Mouse (Mus musculus): ENCODE data around the gene Cdc42ep4. TPM values are rescaled to one million over a fixed set of nuclear protein-coding genes. Genes with fewer than 3 reads are reported as not detected.

Cdc42ep4 gene
- polyA plus RNA-seq, 1 experiment from 2014 or later, result 37.0 TPM

DNA sequence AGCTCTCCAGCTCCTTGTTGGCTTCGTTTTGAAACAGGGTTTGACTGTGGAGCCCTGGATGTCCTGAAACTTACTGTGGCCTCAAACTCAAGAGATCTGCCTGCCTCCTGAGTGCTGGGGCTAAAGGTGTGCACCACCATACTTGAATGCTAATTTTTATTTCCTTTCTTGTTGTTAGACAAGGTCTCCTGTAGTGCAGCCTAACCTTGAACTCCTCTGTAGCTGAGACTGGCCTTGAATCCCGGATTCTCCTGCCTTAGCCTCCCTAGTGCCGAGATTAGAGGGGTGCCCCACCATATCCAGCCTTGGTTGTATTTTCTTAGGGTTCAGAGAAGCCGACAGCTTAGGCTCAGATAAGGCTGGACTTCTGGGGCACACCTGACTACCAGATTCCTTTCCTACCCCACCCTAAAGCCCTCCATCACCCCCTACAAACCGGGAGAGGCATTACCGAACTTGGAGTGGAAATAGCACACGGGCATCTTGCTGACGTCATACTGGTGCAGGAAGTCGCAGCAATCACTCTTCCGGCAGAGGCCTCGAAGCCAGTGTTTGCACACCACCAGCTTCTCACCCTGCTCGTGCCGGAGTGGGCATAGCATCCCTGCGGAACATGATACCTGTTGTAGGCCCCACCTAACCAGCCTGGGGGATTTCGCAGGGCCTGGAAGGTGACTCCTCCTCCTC is 45.6 kb downstream of the Cdc42ep4 start:
- Histone ChIP-seq H3K27ac (ENCODE audit: low read depth, low read length) (no peak overlapping the region), H3K4me3 (ENCODE audit: low read depth, low read length) (no peak overlapping the region), H3K36me3 (ENCODE audit: control insufficient read depth, insufficient read depth, low read length) (no peaks in the 10 kb centered on the region), H3K9ac (replicated peaks; ENCODE audit: low read depth, low read length) (no peak overlapping the region), H3K4me2 (ENCODE audit: low read depth, low read length) (no peak overlapping the region), H3K9me3 (ENCODE audit: control insufficient read depth, low read length) (no peaks in the 10 kb centered on the region), H3K27me3 (ENCODE audit: control insufficient read depth, insufficient read depth, low read length) (no peaks in the 10 kb centered on the region; the same call in 1 of the 2 replicates), H3K4me1 (ENCODE audit: control insufficient read depth, insufficient read depth, low read length) (peaks cover 15% of the 10 kb centered on the region)
- no peak for ATAC-seq (ENCODE audit: low read depth)
- WGBS, result 92% methylated on average over 15 of the region's 15 CpGs

DNA sequence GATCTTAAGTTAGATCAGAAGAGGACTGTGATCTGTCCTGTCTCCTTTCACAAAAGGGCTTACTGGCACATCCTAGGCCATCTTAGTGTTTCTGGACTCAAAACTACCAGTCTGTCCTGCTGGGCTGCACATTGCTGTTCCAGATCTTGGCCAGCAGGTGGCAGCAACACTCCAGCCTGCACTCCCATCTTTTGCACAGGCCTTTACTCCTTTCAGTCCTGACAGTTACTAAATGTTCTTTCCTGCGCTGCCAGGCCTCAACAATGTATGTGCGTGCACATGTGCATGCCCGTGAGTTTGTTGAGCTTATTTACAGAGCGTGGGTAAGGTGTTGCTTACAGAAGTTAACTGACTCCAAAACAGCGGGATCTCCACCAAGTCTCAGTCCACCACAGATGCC is 47.9 kb downstream of the Cdc42ep4 start:
- Histone ChIP-seq H3K36me3 (ENCODE audit: control insufficient read depth, insufficient read depth, low read length) (no peaks in the 10 kb centered on the region), H3K4me2 (ENCODE audit: low read depth, low read length) (no peak overlapping the region), H3K4me3 (ENCODE audit: low read depth, low read length) (no peak overlapping the region), H3K27ac (ENCODE audit: low read depth, low read length) (no peak overlapping the region), H3K9ac (replicated peaks; ENCODE audit: low read depth, low read length) (no peak overlapping the region), H3K4me1 (ENCODE audit: control insufficient read depth, insufficient read depth, low read length) (no peaks in the 10 kb centered on the region), H3K9me3 (ENCODE audit: control insufficient read depth, low read length) (no peaks in the 10 kb centered on the region), H3K27me3 (ENCODE audit: control insufficient read depth, insufficient read depth, low read length) (no peaks in the 10 kb centered on the region)
- ATAC-seq (ENCODE audit: low read depth), result peak; percentile 66; the same call in 1 of the 2 replicates
- 40% methylated on average over 5 of the region's 5 CpGs for WGBS

DNA sequence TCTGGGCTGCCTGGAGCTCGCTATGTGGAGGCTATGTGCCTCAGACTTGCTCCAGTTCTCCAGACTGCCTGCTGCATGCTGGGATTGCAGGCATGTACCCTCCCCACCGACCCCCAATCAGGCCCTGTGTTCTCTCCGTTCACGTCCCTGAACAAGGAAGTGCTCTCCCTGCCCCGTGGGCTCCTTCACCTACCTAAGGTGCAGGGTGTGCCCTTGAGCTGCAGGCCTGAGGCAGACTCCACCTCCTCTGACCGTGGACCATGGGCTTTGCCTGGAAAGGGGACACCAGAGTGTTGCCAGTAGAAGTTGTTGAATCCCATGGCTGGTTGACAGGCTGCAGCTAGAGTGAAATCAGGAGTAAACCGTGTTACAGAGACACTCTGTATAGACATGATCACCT is 52.0 kb downstream of the Cdc42ep4 start:
- H3K27ac ChIP-seq (ENCODE audit: low read depth, low read length), result no peak overlapping the region
- H3K36me3 ChIP-seq (ENCODE audit: control insufficient read depth, insufficient read depth, low read length), result peaks cover 13% of the 10 kb centered on the region; the same call in 1 of the 2 replicates
- no peak overlapping the region for H3K4me3 ChIP-seq (ENCODE audit: low read depth, low read length)
- H3K27me3 ChIP-seq (ENCODE audit: control insufficient read depth, insufficient read depth, low read length), result no peaks in the 10 kb centered on the region
- WGBS, result 92% methylated on average over 7 of the region's 7 CpGs
- no peak overlapping the region for H3K9ac ChIP-seq (replicated peaks; ENCODE audit: low read depth, low read length)
- H3K4me1 ChIP-seq (ENCODE audit: control insufficient read depth, insufficient read depth, low read length), result no peaks in the 10 kb centered on the region
- no peak for ATAC-seq (ENCODE audit: low read depth)
- no peak overlapping the region for H3K4me2 ChIP-seq (ENCODE audit: low read depth, low read length)
- no peaks in the 10 kb centered on the region for H3K9me3 ChIP-seq (ENCODE audit: control insufficient read depth, low read length)

DNA sequence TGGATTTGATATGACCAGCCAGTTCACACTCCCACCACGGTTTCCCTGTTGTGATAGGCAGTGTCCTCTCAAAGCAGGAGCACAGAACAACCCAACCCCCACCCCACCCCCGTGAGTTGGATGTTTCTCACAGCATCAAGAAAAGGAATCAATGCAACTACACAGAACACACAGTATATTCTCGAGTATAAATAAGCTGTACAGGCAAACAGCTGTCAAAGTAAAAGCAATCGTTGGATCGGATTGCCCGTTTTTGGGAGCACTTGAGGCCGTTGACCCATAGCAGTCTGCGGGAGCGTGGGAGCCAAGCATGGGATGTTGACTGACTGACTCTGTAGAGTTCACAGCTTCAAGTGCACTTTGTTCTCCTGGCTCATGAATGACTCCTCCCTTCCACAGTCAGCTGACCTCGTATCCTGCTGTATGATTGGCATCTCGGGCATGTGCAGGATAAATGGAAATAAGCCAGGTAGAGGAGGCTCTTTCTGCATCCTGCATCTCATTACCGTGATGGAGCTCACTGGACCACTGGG is 53.6 kb downstream of the Cdc42ep4 start:
- Histone ChIP-seq H3K36me3 (ENCODE audit: control insufficient read depth, insufficient read depth, low read length) (peaks cover 22% of the 10 kb centered on the region; the same call in 1 of the 2 replicates), H3K4me3 (ENCODE audit: low read depth, low read length) (no peak overlapping the region), H3K9me3 (ENCODE audit: control insufficient read depth, low read length) (no peaks in the 10 kb centered on the region), H3K27me3 (ENCODE audit: control insufficient read depth, insufficient read depth, low read length) (no peaks in the 10 kb centered on the region), H3K4me2 (ENCODE audit: low read depth, low read length) (no peak overlapping the region), H3K27ac (ENCODE audit: low read depth, low read length) (no peak overlapping the region), H3K9ac (replicated peaks; ENCODE audit: low read depth, low read length) (no peak overlapping the region), H3K4me1 (ENCODE audit: control insufficient read depth, insufficient read depth, low read length) (no peaks in the 10 kb centered on the region)
- ATAC-seq (ENCODE audit: low read depth), result no peak
- 82% methylated on average over 12 of the region's 12 CpGs for WGBS

DNA sequence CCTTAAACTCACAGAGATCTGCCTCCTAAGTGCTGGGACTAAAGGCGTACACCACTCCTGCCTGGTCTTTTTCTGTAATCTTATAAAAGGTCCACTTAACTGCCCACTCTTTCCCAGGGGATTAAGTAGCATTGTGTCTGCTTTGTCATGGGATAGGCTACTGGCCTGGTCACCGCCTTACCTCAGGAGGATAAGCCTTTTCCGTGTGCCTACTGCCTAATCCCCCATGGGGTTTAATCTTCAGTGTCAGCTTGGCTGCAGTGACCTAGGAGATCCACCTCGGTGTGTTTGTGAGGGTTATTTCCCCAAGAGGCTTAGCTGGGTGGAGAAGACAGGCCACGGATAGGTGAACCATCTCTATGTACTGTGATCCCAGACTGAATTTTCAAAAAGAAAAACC is 54.1 kb downstream of the Cdc42ep4 start:
- WGBS, result 79% methylated on average over 5 of the region's 5 CpGs
- H3K36me3 ChIP-seq (ENCODE audit: control insufficient read depth, insufficient read depth, low read length), result peaks cover 26% of the 10 kb centered on the region
- no peak overlapping the region for H3K27ac ChIP-seq (ENCODE audit: low read depth, low read length)
- H3K4me1 ChIP-seq (ENCODE audit: control insufficient read depth, insufficient read depth, low read length), result no peaks in the 10 kb centered on the region
- no peak overlapping the region for H3K9ac ChIP-seq (replicated peaks; ENCODE audit: low read depth, low read length)
- no peak overlapping the region for H3K4me2 ChIP-seq (ENCODE audit: low read depth, low read length)
- H3K4me3 ChIP-seq (ENCODE audit: low read depth, low read length), result no peak overlapping the region
- H3K27me3 ChIP-seq (ENCODE audit: control insufficient read depth, insufficient read depth, low read length), result no peaks in the 10 kb centered on the region
- no peak for ATAC-seq (ENCODE audit: low read depth)
- H3K9me3 ChIP-seq (ENCODE audit: control insufficient read depth, low read length), result no peaks in the 10 kb centered on the region

DNA sequence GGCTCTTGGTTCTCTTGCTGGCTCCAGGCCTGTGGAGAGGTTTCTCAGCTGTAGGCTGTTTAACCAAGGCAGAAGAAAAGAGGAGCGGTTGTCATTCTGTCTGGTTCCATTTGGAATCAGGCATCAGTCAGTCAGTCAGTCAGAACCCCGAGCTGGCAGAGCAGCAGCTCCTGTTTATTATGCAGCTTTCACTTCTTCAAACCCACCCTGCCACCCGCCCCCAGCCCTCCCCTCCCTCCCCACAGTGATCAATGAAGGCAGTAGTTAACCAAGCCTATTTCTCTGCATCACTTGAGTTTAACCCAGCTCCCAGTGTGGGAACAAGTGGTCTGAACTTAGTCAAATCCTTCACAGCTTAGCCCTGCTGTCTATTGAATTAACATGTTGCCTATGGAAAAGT is 59.8 kb downstream of the Cdc42ep4 start:
- ATAC-seq (ENCODE audit: low read depth), result no peak

DNA sequence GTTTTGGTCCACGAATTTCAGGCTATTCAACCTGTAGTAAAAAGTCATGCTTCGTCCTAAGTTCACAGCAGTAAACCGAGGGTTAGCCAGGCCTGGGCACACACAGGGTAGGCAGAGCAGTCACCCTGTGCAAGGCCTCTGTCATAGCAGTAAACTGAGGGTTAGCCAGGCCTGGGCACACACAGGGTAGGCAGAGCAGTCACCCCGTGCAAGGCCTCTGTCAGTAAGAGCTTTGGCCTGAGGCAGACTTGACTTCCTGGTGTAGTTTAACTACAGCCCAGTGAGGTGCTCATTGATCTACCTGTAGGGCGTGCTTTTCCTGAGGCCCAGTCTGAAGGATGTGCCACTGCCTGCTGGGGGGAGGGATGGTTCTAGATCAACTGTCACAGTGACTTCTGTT is 60.4 kb downstream of the Cdc42ep4 start:
- peaks cover 7% of the 10 kb centered on the region; the same call in 1 of the 2 replicates for H3K4me1 ChIP-seq (ENCODE audit: control insufficient read depth, insufficient read depth, low read length)
- no peaks in the 10 kb centered on the region for H3K9me3 ChIP-seq (ENCODE audit: control insufficient read depth, low read length)
- no peak overlapping the region for H3K9ac ChIP-seq (replicated peaks; ENCODE audit: low read depth, low read length)
- no peak overlapping the region for H3K4me2 ChIP-seq (ENCODE audit: low read depth, low read length)
- H3K4me3 ChIP-seq (ENCODE audit: low read depth, low read length), result no peak overlapping the region
- no peak for ATAC-seq (ENCODE audit: low read depth)
- H3K36me3 ChIP-seq (ENCODE audit: control insufficient read depth, insufficient read depth, low read length), result peaks cover 49% of the 10 kb centered on the region
- 95% methylated on average over 5 of the region's 5 CpGs for WGBS
- H3K27ac ChIP-seq (ENCODE audit: low read depth, low read length), result no peak overlapping the region
- H3K27me3 ChIP-seq (ENCODE audit: control insufficient read depth, insufficient read depth, low read length), result no peaks in the 10 kb centered on the region

More for the DNA sequence above, 59.8 kb downstream of the Cdc42ep4 start:
- Histone ChIP-seq H3K9me3 (ENCODE audit: control insufficient read depth, low read length) (no peaks in the 10 kb centered on the region), H3K4me1 (ENCODE audit: control insufficient read depth, insufficient read depth, low read length) (peaks cover 2% of the 10 kb centered on the region; the same call in 1 of the 2 replicates), H3K27me3 (ENCODE audit: control insufficient read depth, insufficient read depth, low read length) (no peaks in the 10 kb centered on the region), H3K27ac (ENCODE audit: low read depth, low read length) (no peak overlapping the region), H3K9ac (replicated peaks; ENCODE audit: low read depth, low read length) (no peak overlapping the region), H3K36me3 (ENCODE audit: control insufficient read depth, insufficient read depth, low read length) (peaks cover 49% of the 10 kb centered on the region), H3K4me2 (ENCODE audit: low read depth, low read length) (no peak overlapping the region), H3K4me3 (ENCODE audit: low read depth, low read length) (no peak overlapping the region)
- WGBS, result 63% methylated on average over 3 of the region's 3 CpGs

DNA sequence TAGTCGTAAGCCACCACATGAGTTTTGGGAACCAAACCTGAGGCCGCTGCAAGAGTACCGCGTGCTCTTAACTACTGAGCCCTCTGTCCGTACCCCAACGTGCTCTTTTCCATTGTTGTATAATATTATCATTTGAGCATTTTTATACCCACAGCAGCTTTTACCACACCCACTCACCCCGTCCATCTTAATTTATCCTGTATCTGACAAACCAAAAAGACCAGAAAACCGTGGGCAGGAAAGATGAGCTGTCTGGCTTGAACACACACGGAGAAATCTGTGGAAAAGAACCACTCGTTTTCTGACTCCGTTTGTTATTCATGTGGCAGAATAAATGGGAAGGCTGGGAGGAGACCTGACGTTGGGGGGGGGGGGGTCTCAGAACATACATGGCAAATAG is 61.2 kb downstream of the Cdc42ep4 start:
- H3K4me1 ChIP-seq (ENCODE audit: control insufficient read depth, insufficient read depth, low read length), result peaks cover 7% of the 10 kb centered on the region; the same call in 1 of the 2 replicates
- 87% methylated on average over 12 of the region's 12 CpGs for WGBS
- H3K27ac ChIP-seq (ENCODE audit: low read depth, low read length), result no peak overlapping the region
- no peaks in the 10 kb centered on the region for H3K9me3 ChIP-seq (ENCODE audit: control insufficient read depth, low read length)
- no peak for ATAC-seq (ENCODE audit: low read depth)
- no peak overlapping the region for H3K4me2 ChIP-seq (ENCODE audit: low read depth, low read length)
- peaks cover 46% of the 10 kb centered on the region for H3K36me3 ChIP-seq (ENCODE audit: control insufficient read depth, insufficient read depth, low read length)
- H3K9ac ChIP-seq (replicated peaks; ENCODE audit: low read depth, low read length), result no peak overlapping the region
- no peak overlapping the region for H3K4me3 ChIP-seq (ENCODE audit: low read depth, low read length)
- H3K27me3 ChIP-seq (ENCODE audit: control insufficient read depth, insufficient read depth, low read length), result no peaks in the 10 kb centered on the region

DNA sequence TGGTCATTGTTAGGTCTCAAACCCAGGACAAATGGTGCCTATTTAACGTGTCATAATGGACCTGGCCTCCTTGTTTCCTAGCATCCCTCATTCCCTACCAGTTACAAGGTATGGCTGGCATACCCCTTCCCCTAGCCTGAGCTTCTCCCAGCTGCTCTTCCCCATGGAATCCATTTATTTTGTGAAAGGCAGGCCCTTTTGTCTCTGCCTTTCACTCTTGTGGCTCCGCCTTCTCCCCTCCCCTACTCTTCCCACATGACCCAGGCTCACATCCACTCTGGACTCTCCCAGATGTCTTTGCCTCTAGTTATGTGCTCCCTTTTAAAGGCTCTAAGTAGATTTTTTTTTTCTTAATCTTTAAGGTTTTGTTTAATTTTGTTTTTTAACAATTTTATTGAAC is 64.7 kb downstream of the Cdc42ep4 start:
- Histone ChIP-seq H3K4me2 (ENCODE audit: low read depth, low read length) (no peak overlapping the region), H3K4me3 (ENCODE audit: low read depth, low read length) (no peak overlapping the region), H3K27ac (ENCODE audit: low read depth, low read length) (no peak overlapping the region), H3K27me3 (ENCODE audit: control insufficient read depth, insufficient read depth, low read length) (no peaks in the 10 kb centered on the region), H3K9ac (replicated peaks; ENCODE audit: low read depth, low read length) (no peak overlapping the region), H3K4me1 (ENCODE audit: control insufficient read depth, insufficient read depth, low read length) (peaks cover 25% of the 10 kb centered on the region), H3K36me3 (ENCODE audit: control insufficient read depth, insufficient read depth, low read length) (peaks cover 21% of the 10 kb centered on the region), H3K9me3 (ENCODE audit: control insufficient read depth, low read length) (no peaks in the 10 kb centered on the region)
- no peak for ATAC-seq (ENCODE audit: low read depth)
- WGBS, result 21% methylated on average over 2 of the region's 2 CpGs

Measured in neural tube, embryonic 14.5 days (tissue).